Mouse (Mus musculus) C2C12 (cell line): ENCODE results near the gene Atp2b2.

ENCODE experiments used
- CTCF ChIP-seq: IDR thresholded peaks from one replicate; pipeline ENCODE4 v1.5.1; 2011; ENCODE audit not compliant: control insufficient read depth, insufficient read depth, insufficient read length
- FOSL1 ChIP-seq: IDR thresholded peaks from one replicate; pipeline ENCODE4 v1.8.0; 2011; ENCODE audit warnings: mild to moderate bottlenecking, low read length; ENCODE audit not compliant: poor library complexity, insufficient read depth, severe bottlenecking
- MAX ChIP-seq: IDR thresholded peaks from one replicate; pipeline ENCODE4 v1.6.1; 2011; ENCODE audit warnings: mild to moderate bottlenecking, control low read depth
- MYOD1 ChIP-seq: IDR thresholded peaks from one replicate; pipeline ENCODE4 v1.6.1; 2011; ENCODE audit warnings: low read depth; ENCODE audit not compliant: control insufficient read depth, insufficient read length
- USF1 ChIP-seq: IDR thresholded peaks from one replicate; pipeline ENCODE4 v1.6.1; 2011; ENCODE audit warnings: low read depth, mild to moderate bottlenecking, control low read depth, moderate library complexity

DNA sequence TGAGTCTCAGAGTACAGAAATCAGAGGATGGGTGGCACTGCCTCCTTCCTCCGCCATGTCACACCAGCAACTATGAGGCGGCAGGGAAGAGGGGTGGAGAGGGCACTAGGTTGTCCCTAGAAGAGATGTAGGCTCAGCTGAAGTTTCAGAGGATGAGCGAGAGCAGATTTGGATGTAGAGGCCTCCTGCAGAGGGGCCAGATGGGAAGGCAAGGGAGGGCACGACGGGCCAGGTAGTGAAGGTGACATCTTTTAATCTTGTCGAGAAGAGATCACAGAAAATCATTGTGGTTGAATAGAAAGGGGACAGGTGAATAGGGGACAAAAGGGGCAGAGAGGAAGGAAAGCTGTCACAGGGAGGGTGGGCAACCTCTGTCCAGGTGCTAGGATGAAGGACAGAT lies 41.5 kb downstream of the Atp2b2 start:
- TF ChIP-seq MAX (no peak), CTCF (no peak), FOSL1 (no peak), USF1 (no peak), MYOD1 (no peak)
